Mouse (Mus musculus) embryonic facial prominence, embryonic 10.5 days (tissue): ENCODE data around the gene Utrn. TPM values are rescaled to one million over a fixed set of nuclear protein-coding genes. Genes with fewer than 3 reads are reported as not detected.

Experiments used
- DNase-seq: peaks from one replicate; pipeline ENCODE4 v3.0.0-alpha.2; 2017; ENCODE audit warnings: low spot score
- H3K27ac ChIP-seq: fragments of 300-500 bp; sonication (generic); replicated peaks from 2 replicates; pipeline ENCODE4 v1.5.1; 2016; ENCODE audit warnings: mild to moderate bottlenecking
- H3K27me3 ChIP-seq: fragments of 300-500 bp; sonication (generic); replicated peaks from 2 replicates; pipeline ENCODE4 v1.6.1; 2016; ENCODE audit warnings: low read depth, mild to moderate bottlenecking; ENCODE audit not compliant: poor library complexity, severe bottlenecking
- H3K36me3 ChIP-seq: fragments of 300-500 bp; sonication (generic); replicated peaks from 2 replicates; pipeline ENCODE4 v1.6.1; 2016; ENCODE audit warnings: mild to moderate bottlenecking, moderate library complexity
- H3K4me1 ChIP-seq: fragments of 300-500 bp; sonication (generic); 2 replicates; pipeline ENCODE4 v1.6.1; 2016
- H3K4me3 ChIP-seq: fragments of 300-500 bp; sonication (generic); 2 replicates; pipeline ENCODE4 v1.5.1; 2016; ENCODE audit warnings: mild to moderate bottlenecking, moderate library complexity
- H3K9me3 ChIP-seq: fragments of 300-500 bp; sonication (generic); 2 replicates; pipeline ENCODE4 v1.6.1; 2016; ENCODE audit warnings: mild to moderate bottlenecking
- WGBS: fragments of 180-500 bp; shearing (Covaris S2); methylation state at CpG from one replicate; pipeline ENCODE4 v1.1.7; 2016; 5-methylcytosine and 5-hydroxymethylcytosine counted together
- polyA plus RNA-seq: library from polyadenylated mRNA; unstranded; fragments of >200 nt; fragmentation: Nextera tagmentation; extraction: Ambion mirVana; gene quantifications from 2 replicates; pipeline ENCODE4 v1.2.1, GENCODE M21; 2016

The Utrn gene
- polyA plus RNA-seq, 1 experiment from 2014 or later = 63.8 TPM

DNA sequence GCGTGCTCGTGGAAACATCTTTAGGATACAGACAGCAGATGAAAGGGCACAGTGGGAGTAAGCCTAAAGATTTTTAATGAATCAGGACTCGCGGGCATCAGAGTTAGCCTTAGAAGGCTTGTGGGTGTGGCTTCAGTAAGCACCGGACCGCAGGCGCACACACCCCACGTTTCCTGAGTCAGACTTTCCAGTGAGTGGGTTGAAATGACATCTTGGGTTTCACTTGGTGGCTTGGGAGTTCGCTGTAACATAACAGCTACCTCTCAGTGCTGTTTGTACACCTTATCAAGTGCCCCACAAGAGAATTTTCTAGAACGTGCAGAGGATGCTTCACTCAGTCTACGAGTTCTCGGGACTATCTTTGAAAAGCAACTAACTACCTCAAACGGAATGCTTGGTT is 19.2 kb upstream of the Utrn start:
- Histone ChIP-seq H3K4me1 (peaks cover 8% of the 10 kb centered on the region), H3K36me3 (no peaks in the 10 kb centered on the region), H3K4me3 (no peak overlapping the region), H3K27ac (no peak overlapping the region), H3K27me3 (no peaks in the 10 kb centered on the region), H3K9me3 (no peaks in the 10 kb centered on the region)
- WGBS = 86% methylated on average over 13 of the region's 13 CpGs
- DNase-seq = no peak

- DNase-seq = no peak
Measured at GRCm38 (mm10) chr10:12887792-12888191, 18.6 kb upstream of the Utrn start.

GRCm38 (mm10) chr10:12884308-12884948 is 15.3 kb upstream of the Utrn start:
- no peaks in the 10 kb centered on the region; the same call in 1 of the 2 replicates for H3K9me3 ChIP-seq
- DNase-seq = peak; percentile 22
- H3K4me1 ChIP-seq = peaks cover 11% of the 10 kb centered on the region
- H3K36me3 ChIP-seq = no peaks in the 10 kb centered on the region
- H3K4me3 ChIP-seq = no peak overlapping the region
- no peaks in the 10 kb centered on the region for H3K27me3 ChIP-seq
- H3K27ac ChIP-seq = peak overlapping the region; percentile 40; the same call in 1 of the 2 replicates
- 55% methylated on average over 8 of the region's 8 CpGs for WGBS

More at GRCm38 (mm10) chr10:12887792-12888191, 18.6 kb upstream of the Utrn start:
- Histone ChIP-seq H3K4me1 (peaks cover 8% of the 10 kb centered on the region), H3K27ac (no peak overlapping the region), H3K27me3 (no peaks in the 10 kb centered on the region), H3K4me3 (no peak overlapping the region), H3K9me3 (no peaks in the 10 kb centered on the region), H3K36me3 (no peaks in the 10 kb centered on the region)
- WGBS = 74% methylated on average over 2 of the region's 2 CpGs

DNA sequence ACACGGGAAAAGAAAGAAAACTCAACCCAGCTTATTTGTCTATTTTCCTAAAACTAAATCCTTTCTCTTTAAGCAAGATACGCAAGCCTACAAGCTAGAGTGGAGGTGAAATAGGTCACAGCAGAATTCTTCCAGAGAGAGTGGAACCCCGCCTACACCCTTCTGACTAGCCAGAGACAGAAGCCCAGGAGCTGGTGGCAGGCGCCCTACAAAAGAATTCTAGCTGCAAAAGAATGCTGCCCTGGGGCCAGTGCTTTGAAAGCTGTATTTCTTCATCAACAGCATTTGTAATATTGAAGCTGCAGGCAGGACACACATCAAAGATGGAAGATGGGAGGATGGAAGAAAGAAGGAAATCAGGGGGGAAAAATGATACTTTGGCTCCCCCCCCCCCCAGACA is 12.7 kb upstream of the Utrn start:
- Histone ChIP-seq H3K36me3 (no peaks in the 10 kb centered on the region), H3K4me3 (no peak overlapping the region), H3K9me3 (no peaks in the 10 kb centered on the region; the same call in 1 of the 2 replicates), H3K27ac (no peak overlapping the region), H3K4me1 (peaks cover 25% of the 10 kb centered on the region), H3K27me3 (no peaks in the 10 kb centered on the region)
- WGBS = 74% methylated on average over 4 of the region's 4 CpGs
- DNase-seq = no peak

DNA sequence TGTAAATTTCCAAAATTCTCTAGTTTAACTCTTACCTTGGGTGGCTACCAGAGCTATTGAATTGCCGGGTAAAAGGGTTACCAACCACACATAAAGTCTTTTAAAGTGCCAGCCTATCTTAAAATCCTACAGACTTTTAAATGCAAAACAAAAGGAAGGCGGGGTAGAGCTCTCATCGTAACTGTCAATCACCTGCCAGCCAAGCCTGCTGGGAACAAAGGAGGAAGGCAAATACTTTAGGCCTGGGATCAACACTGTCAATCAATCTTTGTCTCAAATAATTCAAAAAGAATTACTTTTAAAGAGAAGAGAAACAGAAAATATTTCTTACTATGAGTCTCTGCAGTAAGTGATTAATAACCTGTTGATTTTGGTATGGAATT is 10.1 kb upstream of the Utrn start:
- Histone ChIP-seq H3K27me3 (no peaks in the 10 kb centered on the region), H3K27ac (peak overlapping the region; percentile 81), H3K36me3 (no peaks in the 10 kb centered on the region), H3K4me3 (peak overlapping the region; percentile 43), H3K4me1 (peaks cover 18% of the 10 kb centered on the region), H3K9me3 (no peaks in the 10 kb centered on the region; the same call in 1 of the 2 replicates)
- WGBS = 5% methylated on average over 3 of the region's 3 CpGs
- peak; percentile 37 for DNase-seq

DNA sequence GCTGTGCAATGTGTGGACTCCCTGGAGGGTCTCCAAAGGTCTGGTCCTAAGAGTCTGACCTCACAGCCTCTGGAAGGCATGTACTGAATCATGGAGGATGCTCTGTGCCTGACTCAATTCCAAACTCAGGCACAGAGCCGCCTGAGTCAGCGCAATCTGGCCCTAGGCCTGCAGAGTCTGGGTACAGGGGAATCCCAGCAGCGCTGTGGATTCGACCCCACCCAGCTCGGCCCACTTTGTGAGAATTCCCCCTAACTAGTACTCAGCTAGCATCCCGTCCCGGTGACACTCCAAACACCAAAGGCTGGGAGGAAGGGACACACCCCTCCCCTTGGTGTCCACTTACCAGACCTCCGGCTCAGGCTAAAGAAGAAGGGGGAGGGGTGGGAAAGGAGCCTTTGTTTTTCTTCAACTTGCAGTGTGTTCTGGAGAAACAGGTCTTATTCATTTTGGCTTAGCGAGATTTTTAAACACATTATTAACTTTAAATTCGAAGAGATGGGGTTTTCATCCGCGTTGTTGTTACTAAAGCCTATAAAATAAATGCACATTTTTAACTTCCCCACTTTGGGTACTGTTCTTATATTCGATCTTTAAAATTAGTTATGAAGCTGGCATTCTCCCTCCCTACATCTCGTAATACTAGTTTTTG is 9.6 kb upstream of the Utrn start:
- peak; percentile 76 for DNase-seq
- no peaks in the 10 kb centered on the region for H3K27me3 ChIP-seq
- H3K4me1 ChIP-seq = peaks cover 16% of the 10 kb centered on the region
- no peaks in the 10 kb centered on the region; the same call in 1 of the 2 replicates for H3K9me3 ChIP-seq
- H3K27ac ChIP-seq = peak overlapping the region; percentile 81
- H3K4me3 ChIP-seq = peak overlapping the region; percentile 43
- no peaks in the 10 kb centered on the region for H3K36me3 ChIP-seq
- WGBS = 2% methylated on average over 14 of the region's 14 CpGs

DNA sequence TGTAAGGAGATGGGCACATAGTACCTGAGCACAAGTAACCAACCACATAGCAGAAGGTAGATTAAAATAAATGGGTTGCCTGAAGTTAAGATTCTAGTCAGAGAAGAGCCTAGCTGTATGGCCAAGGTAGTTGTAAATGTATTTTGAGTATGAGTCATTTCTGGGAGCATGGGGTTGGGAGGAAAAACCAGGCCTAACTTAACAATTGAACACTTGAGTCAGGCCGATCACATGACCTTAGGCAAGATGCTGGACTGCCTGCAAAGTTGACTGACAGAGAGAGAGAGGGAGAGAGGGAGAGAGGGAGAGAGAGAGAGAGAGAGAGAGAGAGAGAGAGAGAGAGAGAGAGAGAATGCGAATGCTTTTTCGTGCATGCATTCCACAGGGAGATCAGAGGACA is 7.3 kb upstream of the Utrn start:
- Histone ChIP-seq H3K4me1 (peaks cover 16% of the 10 kb centered on the region), H3K9me3 (no peaks in the 10 kb centered on the region; the same call in 1 of the 2 replicates), H3K4me3 (no peak overlapping the region), H3K27ac (no peak overlapping the region), H3K36me3 (no peaks in the 10 kb centered on the region), H3K27me3 (no peaks in the 10 kb centered on the region)
- DNase-seq = no peak
- 80% methylated on average over 3 of the region's 3 CpGs for WGBS

- WGBS = 90% methylated on average over 4 of the region's 4 CpGs
- H3K9me3 ChIP-seq = no peaks in the 10 kb centered on the region
- no peak for DNase-seq
Measured at GRCm38 (mm10) chr10:12875410-12875809, 6.2 kb upstream of the Utrn start.

DNA sequence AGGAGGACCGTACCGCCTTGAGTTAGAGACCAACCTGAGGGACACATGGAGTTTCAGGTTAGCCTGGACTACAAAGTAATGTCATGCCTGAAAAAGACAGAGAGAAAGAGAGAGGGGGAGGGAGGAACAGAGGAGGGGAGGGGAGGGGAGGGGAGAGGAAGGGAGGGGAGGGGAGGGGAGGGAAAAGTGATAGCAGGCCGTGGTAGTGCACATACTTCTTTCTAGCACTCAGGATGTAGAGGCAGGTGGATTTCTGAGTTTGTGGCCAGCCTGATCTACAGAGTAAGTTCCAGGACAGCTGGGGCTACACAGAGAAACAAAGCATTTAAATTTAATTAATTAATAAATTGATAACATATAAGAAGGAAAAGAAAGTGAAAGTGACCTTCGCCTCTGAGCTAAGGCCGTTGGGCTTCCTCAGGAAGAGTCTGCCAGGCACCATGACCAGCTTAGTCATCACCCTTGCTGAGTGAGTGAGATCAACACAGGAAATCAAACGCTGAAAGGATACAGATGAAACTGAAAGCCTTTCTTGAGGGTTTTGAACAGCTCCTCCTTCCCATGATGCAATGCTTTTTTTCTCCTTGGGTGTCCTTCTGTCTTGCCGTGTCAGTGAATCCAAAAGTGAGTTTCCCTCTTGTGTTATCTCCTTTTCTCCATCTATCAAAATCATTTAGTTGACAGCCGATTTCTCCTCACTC is 5.6 kb upstream of the Utrn start:
- WGBS = 79% methylated on average over 8 of the region's 8 CpGs
- no peak for DNase-seq

More at GRCm38 (mm10) chr10:12875410-12875809, 6.2 kb upstream of the Utrn start:
- H3K4me3 ChIP-seq = no peak overlapping the region
- H3K36me3 ChIP-seq = no peaks in the 10 kb centered on the region
- no peak overlapping the region for H3K27ac ChIP-seq
- H3K4me1 ChIP-seq = peaks cover 16% of the 10 kb centered on the region
- H3K27me3 ChIP-seq = no peaks in the 10 kb centered on the region

GRCm38 (mm10) chr10:12869846-12870245 is 681 bp upstream of the Utrn start:
- no peak for DNase-seq

More for the DNA sequence above, 5.6 kb upstream of the Utrn start:
- Histone ChIP-seq H3K36me3 (no peaks in the 10 kb centered on the region), H3K27ac (no peak overlapping the region), H3K9me3 (no peaks in the 10 kb centered on the region), H3K27me3 (no peaks in the 10 kb centered on the region), H3K4me1 (peaks cover 16% of the 10 kb centered on the region), H3K4me3 (no peak overlapping the region)

DNA sequence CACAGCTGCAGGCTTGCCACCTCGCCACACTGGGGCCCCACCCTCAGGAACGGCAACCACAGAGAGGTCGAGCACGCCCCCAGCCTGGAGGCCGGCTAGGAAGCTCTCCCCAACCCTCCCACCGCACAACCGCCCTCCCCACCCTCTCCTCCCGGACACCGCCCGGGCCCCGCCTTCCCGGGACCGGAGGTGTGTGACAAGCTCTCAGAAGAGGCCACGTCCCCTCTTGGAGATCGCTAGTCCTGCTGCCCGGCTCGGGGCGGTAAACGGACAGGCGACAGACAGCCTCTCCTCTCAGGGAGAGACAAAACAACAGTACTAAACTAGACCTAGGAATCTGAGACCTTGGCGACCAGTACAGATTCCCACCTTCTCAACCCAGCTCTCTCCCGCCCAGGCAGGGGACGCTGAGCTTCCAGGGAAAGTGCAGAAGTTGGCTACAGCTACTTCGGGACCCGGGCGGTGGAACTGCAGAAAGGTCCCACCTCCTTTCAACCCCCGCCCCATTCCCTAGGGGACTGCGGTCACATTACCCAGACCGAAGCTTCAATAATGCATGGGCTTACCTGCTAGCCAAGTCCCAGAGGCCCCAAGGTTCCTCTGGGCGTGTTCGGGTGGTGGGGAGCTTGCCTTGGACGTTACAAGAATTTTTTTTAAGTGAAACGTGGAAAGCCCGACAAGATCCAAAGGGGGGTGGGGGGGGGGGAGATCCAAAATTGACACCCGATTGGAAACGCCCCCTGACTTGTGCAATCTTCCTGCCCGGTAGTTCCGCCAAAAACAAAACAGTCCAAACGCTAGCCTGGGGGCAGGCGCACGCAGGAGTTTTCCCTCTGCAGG is 756 bp downstream of the Utrn start:
- peaks cover 15% of the 10 kb centered on the region for H3K4me1 ChIP-seq
- peak overlapping the region; percentile 79 for H3K4me3 ChIP-seq
- under 1% methylated on average over 41 of the region's 41 CpGs for WGBS
- H3K9me3 ChIP-seq = no peaks in the 10 kb centered on the region
- H3K27me3 ChIP-seq = no peaks in the 10 kb centered on the region
- peak; percentile 88 for DNase-seq
- H3K36me3 ChIP-seq = no peaks in the 10 kb centered on the region
- peak overlapping the region; percentile 96 for H3K27ac ChIP-seq

More at GRCm38 (mm10) chr10:12869846-12870245, 681 bp upstream of the Utrn start:
- H3K9me3 ChIP-seq = no peaks in the 10 kb centered on the region
- peaks cover 15% of the 10 kb centered on the region for H3K4me1 ChIP-seq
- H3K4me3 ChIP-seq = peak overlapping the region; percentile 79
- no peaks in the 10 kb centered on the region for H3K27me3 ChIP-seq
- 34% methylated on average over 1 of the region's 1 CpGs for WGBS
- H3K27ac ChIP-seq = 0 out of 2 replicates have a peak overlapping the region, but pooled peaks have one; percentile 96
- H3K36me3 ChIP-seq = no peaks in the 10 kb centered on the region

DNA sequence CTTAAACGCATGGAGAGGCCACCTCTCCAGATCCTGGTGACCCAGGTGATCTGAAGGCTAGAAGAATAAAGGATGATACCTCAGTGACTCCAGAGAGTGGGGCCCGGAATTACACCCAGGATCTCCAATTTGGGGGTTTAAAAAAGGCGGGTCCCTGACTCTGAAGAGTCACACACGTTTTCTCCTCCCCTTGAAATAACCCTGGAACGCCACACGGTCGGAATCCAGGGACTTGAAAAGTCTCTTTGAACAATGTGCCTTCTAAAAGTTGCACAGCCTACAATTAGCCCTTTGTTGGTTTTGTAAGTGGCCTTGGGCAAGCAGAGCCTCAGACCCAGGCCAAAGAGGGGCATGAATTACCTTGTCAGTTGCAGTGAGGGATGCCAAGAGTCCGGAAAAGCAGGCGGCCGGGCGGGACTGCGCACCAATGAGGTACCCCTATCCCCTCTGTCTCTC is 1.4 kb downstream of the Utrn start:
- Histone ChIP-seq H3K27ac (peak overlapping the region; percentile 96), H3K4me3 (peak overlapping the region; percentile 79), H3K4me1 (peaks cover 15% of the 10 kb centered on the region), H3K27me3 (no peaks in the 10 kb centered on the region), H3K36me3 (no peaks in the 10 kb centered on the region), H3K9me3 (no peaks in the 10 kb centered on the region)
- under 1% methylated on average over 12 of the region's 12 CpGs for WGBS
- no peak for DNase-seq
